Mouse (Mus musculus): ENCODE results near the gene Prtn3. TPM values are rescaled to one million over a fixed set of nuclear protein-coding genes. Genes with fewer than 3 reads are reported as not detected.

Prtn3 gene
- polyA plus RNA-seq, 1 experiment from 2014 or later = 7.9 TPM

- DNase-seq (ENCODE audit: low spot score) (peak; percentile 99), ATAC-seq (replicated peaks; ENCODE audit: low FRiP score, low read depth) (peak; percentile 90)
- Histone ChIP-seq H3K4me3 (replicated peaks; ENCODE audit: low read depth, low read length) (peak within 1 kb of the TSS; percentile 96), H3K27ac (peak within 1 kb of the TSS; percentile 99), H3K4me2 (ENCODE audit: low read length) (peak within 1 kb of the TSS; percentile 91), H3K9ac (ENCODE audit: low read depth, low read length) (peak within 1 kb of the TSS; percentile 99), H3K27me3 (ENCODE audit: insufficient read depth, low read length) (no peaks in the 10 kb centered on the region), H3K36me3 (ENCODE audit: insufficient read depth, low read length) (peaks cover 8% of the 10 kb centered on the region), H3K4me1 (replicated peaks; ENCODE audit: insufficient read depth, low read length) (peaks cover 39% of the 10 kb centered on the region), H3K9me3 (replicated peaks; ENCODE audit: low read length) (no peaks in the 10 kb centered on the region)
- no peak for TF ChIP-seq CTCF (IDR thresholded peaks at IDR 0.05; ENCODE audit: low read depth)
- under 1% methylated on average over 75 of the region's 75 CpGs for WGBS
Observed at GRCm38 (mm10) chr10:79853860-79854795, 20.1 kb upstream of the Prtn3 start, which contains the start of gene Ptbp1. Gene Ptbp1, plus strand, starts transcription at chr10:79854427.

- TF ChIP-seq CTCF (IDR thresholded peaks at IDR 0.05; ENCODE audit: low read depth) = no peak
- DNase-seq (ENCODE audit: low spot score) (peak; percentile 70), ATAC-seq (replicated peaks; ENCODE audit: low FRiP score, low read depth) (peak; percentile 7)
- WGBS = under 1% methylated on average over 78 of the region's 83 CpGs
- Histone ChIP-seq H3K4me3 (replicated peaks; ENCODE audit: low read depth, low read length) (peak overlapping the region; percentile 96), H3K27me3 (ENCODE audit: insufficient read depth, low read length) (no peaks in the 10 kb centered on the region), H3K9ac (ENCODE audit: low read depth, low read length) (peak overlapping the region; percentile 99), H3K36me3 (ENCODE audit: insufficient read depth, low read length) (peaks cover 16% of the 10 kb centered on the region), H3K27ac (peak overlapping the region; percentile 99), H3K9me3 (replicated peaks; ENCODE audit: low read length) (no peaks in the 10 kb centered on the region), H3K4me2 (ENCODE audit: low read length) (peak overlapping the region; percentile 91), H3K4me1 (replicated peaks; ENCODE audit: insufficient read depth, low read length) (peaks cover 48% of the 10 kb centered on the region)
Observed at GRCm38 (mm10) chr10:79854801-79855541, 19.3 kb upstream of the Prtn3 start.

- H3K27ac ChIP-seq = peak overlapping the region; percentile 99
- DNase-seq (ENCODE audit: low spot score) = peak; percentile 70
- peak overlapping the region; percentile 91 for H3K4me2 ChIP-seq (ENCODE audit: low read length)
- H3K9me3 ChIP-seq (replicated peaks; ENCODE audit: low read length) = no peaks in the 10 kb centered on the region
- peaks cover 23% of the 10 kb centered on the region for H3K36me3 ChIP-seq (ENCODE audit: insufficient read depth, low read length)
- ATAC-seq (replicated peaks; ENCODE audit: low FRiP score, low read depth) = 0 out of 2 replicates have a peak, but pooled peaks have one; percentile 2
- peak overlapping the region; percentile 96 for H3K4me3 ChIP-seq (replicated peaks; ENCODE audit: low read depth, low read length)
- H3K27me3 ChIP-seq (ENCODE audit: insufficient read depth, low read length) = no peaks in the 10 kb centered on the region
- no peak for TF ChIP-seq CTCF (IDR thresholded peaks at IDR 0.05; ENCODE audit: low read depth)
- H3K4me1 ChIP-seq (replicated peaks; ENCODE audit: insufficient read depth, low read length) = peaks cover 55% of the 10 kb centered on the region
- WGBS = 1% methylated on average over 10 of the region's 10 CpGs
- peak overlapping the region; percentile 99 for H3K9ac ChIP-seq (ENCODE audit: low read depth, low read length)
Observed at GRCm38 (mm10) chr10:79855558-79856184, 18.6 kb upstream of the Prtn3 start.

- ATAC-seq (replicated peaks; ENCODE audit: low FRiP score, low read depth) = no peak
- H3K36me3 ChIP-seq (ENCODE audit: insufficient read depth, low read length) = peaks cover 30% of the 10 kb centered on the region
- H3K4me3 ChIP-seq (replicated peaks; ENCODE audit: low read depth, low read length) = peak overlapping the region; percentile 96
- H3K27ac ChIP-seq = peak overlapping the region; percentile 99
- no peaks in the 10 kb centered on the region for H3K27me3 ChIP-seq (ENCODE audit: insufficient read depth, low read length)
- no peak for DNase-seq (ENCODE audit: low spot score)
- TF ChIP-seq CTCF (IDR thresholded peaks at IDR 0.05; ENCODE audit: low read depth) = no peak
- peak overlapping the region; percentile 91 for H3K4me2 ChIP-seq (ENCODE audit: low read length)
- H3K4me1 ChIP-seq (replicated peaks; ENCODE audit: insufficient read depth, low read length) = peaks cover 57% of the 10 kb centered on the region
- H3K9me3 ChIP-seq (replicated peaks; ENCODE audit: low read length) = no peaks in the 10 kb centered on the region
- WGBS = 5% methylated on average over 6 of the region's 6 CpGs
- peak overlapping the region; percentile 99 for H3K9ac ChIP-seq (ENCODE audit: low read depth, low read length)
Observed at GRCm38 (mm10) chr10:79856280-79856679, 18.0 kb upstream of the Prtn3 start.

- Histone ChIP-seq H3K4me2 (ENCODE audit: low read length) (peak overlapping the region; percentile 91), H3K36me3 (ENCODE audit: insufficient read depth, low read length) (peaks cover 34% of the 10 kb centered on the region), H3K9ac (ENCODE audit: low read depth, low read length) (peak overlapping the region; percentile 99), H3K4me3 (replicated peaks; ENCODE audit: low read depth, low read length) (peak overlapping the region; percentile 96), H3K4me1 (replicated peaks; ENCODE audit: insufficient read depth, low read length) (peaks cover 52% of the 10 kb centered on the region), H3K27me3 (ENCODE audit: insufficient read depth, low read length) (no peaks in the 10 kb centered on the region), H3K9me3 (replicated peaks; ENCODE audit: low read length) (no peaks in the 10 kb centered on the region), H3K27ac (peak overlapping the region; percentile 32)
- ATAC-seq (replicated peaks; ENCODE audit: low FRiP score, low read depth) (no peak), DNase-seq (ENCODE audit: low spot score) (no peak)
- no peak for TF ChIP-seq CTCF (IDR thresholded peaks at IDR 0.05; ENCODE audit: low read depth)
- 9% methylated on average over 7 of the region's 7 CpGs for WGBS
Observed at GRCm38 (mm10) chr10:79856704-79857451, 17.4 kb upstream of the Prtn3 start.

All from kidney, postnatal 0 days (tissue).